Mouse (Mus musculus) hindbrain, embryonic 16.5 days (tissue): Measurements from ENCODE around the gene Recql5. TPM values are rescaled to one million over a fixed set of nuclear protein-coding genes. Genes with fewer than 3 reads are reported as not detected.

Experiments used
- ATAC-seq: fragments of 200-750 bp; cut with Nextera tagmentation; 2 replicates; pipeline ENCODE4 v1.8.0; 2017; ENCODE audit warnings: moderate TSS enrichment, moderate library complexity
- H3K27ac ChIP-seq: fragments of 300-500 bp; sonication (generic); 2 replicates; pipeline ENCODE4 v1.5.1; 2014; ENCODE audit warnings: low read depth, mild to moderate bottlenecking, control low read depth, low read length, moderate library complexity
- H3K27me3 ChIP-seq: fragments of 300-500 bp; sonication (generic); replicated peaks from 2 replicates; pipeline ENCODE4 v1.6.1; 2014; ENCODE audit warnings: low read length; ENCODE audit not compliant: control insufficient read depth, insufficient read depth
- H3K36me3 ChIP-seq: fragments of 300-500 bp; sonication (generic); 2 replicates; pipeline ENCODE4 v1.6.1; 2014; ENCODE audit warnings: mild to moderate bottlenecking, low read length, moderate library complexity, mixed read lengths; ENCODE audit not compliant: control insufficient read depth, insufficient read depth
- H3K4me1 ChIP-seq: fragments of 300-500 bp; sonication (generic); 2 replicates; pipeline ENCODE4 v1.6.1; 2014; ENCODE audit warnings: low read depth, low read length; ENCODE audit not compliant: control insufficient read depth, insufficient read depth
- H3K4me2 ChIP-seq: fragments of 300-500 bp; sonication (generic); 2 replicates; pipeline ENCODE4 v1.6.1; 2014; ENCODE audit warnings: mild to moderate bottlenecking, low read length, control low read depth, moderate library complexity
- H3K4me3 ChIP-seq: fragments of 300-500 bp; sonication (generic); 2 replicates; pipeline ENCODE4 v1.5.1; 2014; ENCODE audit warnings: mild to moderate bottlenecking, low read length, control low read depth, moderate library complexity
- H3K9ac ChIP-seq: fragments of 300-500 bp; sonication (generic); 2 replicates; pipeline ENCODE4 v1.6.1; 2014; ENCODE audit warnings: low read depth, mild to moderate bottlenecking, control low read depth, low read length, moderate library complexity
- H3K9me3 ChIP-seq: fragments of 300-500 bp; sonication (generic); 2 replicates; pipeline ENCODE4 v1.6.1; 2014; ENCODE audit warnings: mild to moderate bottlenecking, low read length, moderate library complexity; ENCODE audit not compliant: control insufficient read depth
- WGBS: fragments of 180-500 bp; shearing (Covaris S2); extraction: QIAGEN DNeasy Blood & Tissue Kit; methylation state at CpG from one replicate; pipeline ENCODE4 v1.1.7; 2014; 5-methylcytosine and 5-hydroxymethylcytosine counted together
- polyA plus RNA-seq: library from polyadenylated mRNA; unstranded; fragments of >200 nt; fragmentation: Nextera tagmentation; extraction: Ambion mirVana; gene quantifications from 2 replicates; pipeline ENCODE4 v1.2.1, GENCODE M21; 2015

Recql5 gene
- polyA plus RNA-seq, 1 experiment from 2014 or later: 21.3 TPM

DNA sequence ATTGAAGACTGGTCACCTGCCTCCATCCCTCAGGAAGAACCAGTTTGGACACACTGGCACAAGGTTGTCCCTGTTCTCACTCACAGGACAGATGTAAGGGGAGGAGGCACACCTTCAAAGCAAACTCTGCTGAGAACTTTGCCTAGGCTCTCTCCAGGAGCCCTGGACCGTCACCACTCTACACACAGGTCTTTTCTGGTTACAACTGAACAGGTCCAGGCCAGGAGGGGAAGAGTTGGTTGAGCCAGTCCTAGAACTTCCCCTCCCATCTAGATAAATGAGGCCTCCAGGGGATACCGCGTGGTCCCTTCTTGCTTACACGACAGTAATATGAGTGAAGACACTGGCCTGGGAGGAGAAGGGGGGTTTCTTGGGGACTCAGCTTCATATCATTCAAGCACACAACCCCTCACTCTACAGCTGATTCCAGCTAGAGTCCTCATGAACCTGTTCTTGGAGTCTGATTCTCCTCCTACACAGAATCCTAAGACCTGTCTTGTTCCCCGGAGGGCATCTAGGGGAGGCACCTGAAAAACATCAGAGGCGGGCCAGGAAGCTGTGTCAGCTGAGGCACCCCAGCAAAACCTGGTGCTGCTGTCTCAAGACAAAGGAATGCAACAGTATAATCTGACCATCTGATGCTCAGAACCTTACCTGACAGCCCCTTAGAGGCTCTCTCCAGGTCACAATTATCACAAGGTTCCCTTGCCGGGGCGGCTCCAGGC is 28.9 kb downstream of the Recql5 start:
- Histone ChIP-seq H3K36me3 (no peaks in the 10 kb centered on the region), H3K9ac (no peak overlapping the region), H3K4me1 (peaks cover 4% of the 10 kb centered on the region; the same call in 1 of the 2 replicates), H3K4me2 (no peak overlapping the region), H3K4me3 (no peak overlapping the region), H3K27ac (no peak overlapping the region), H3K9me3 (no peaks in the 10 kb centered on the region), H3K27me3 (no peaks in the 10 kb centered on the region)
- 84% methylated on average over 8 of the region's 8 CpGs for WGBS
- ATAC-seq: no peak

DNA sequence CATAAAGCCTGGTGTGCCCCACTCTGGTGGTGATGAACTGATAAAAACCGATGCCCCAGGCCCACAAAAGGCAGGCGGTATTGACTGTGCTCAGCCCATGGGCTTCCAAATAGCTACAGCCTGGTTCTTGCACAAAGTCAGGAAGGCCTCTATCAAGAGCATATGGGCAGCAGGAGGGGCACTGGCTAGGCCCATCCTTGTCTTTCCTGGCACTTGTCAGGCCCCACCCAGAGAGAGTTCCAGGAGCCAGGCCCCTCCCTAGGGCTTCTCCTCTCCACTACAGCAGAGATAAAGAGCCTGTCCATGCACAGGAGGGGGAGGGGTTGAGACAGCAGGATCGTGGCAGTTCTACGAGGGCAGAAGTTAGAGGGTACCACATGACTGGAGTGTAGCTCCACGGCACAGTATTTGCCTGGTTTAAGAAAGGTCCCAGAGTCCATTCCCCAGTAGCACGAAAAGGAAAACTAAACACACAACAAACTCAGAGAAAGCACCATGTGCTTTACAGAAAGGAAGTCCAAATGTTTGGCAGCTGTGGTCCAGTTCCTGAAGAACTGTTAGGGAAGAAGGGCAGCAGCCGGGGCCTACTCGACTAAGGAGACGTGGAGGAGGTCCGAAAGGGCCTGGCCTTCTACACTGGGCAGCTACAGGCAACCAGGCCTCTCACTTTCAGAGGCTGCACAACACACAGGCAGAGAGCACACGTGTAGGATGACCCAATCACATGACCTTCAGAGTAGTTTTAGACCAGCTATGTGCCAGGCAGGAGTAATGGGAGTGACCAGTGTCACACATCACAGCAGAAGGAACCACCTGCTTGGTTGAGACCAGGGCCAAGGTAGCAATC is 29.7 kb downstream of the Recql5 start:
- no peaks in the 10 kb centered on the region for H3K36me3 ChIP-seq
- WGBS: 77% methylated on average over 11 of the region's 11 CpGs
- H3K4me1 ChIP-seq: peaks cover 4% of the 10 kb centered on the region; the same call in 1 of the 2 replicates
- no peaks in the 10 kb centered on the region for H3K9me3 ChIP-seq
- no peak overlapping the region for H3K27ac ChIP-seq
- H3K4me2 ChIP-seq: no peak overlapping the region
- H3K9ac ChIP-seq: no peak overlapping the region
- no peak overlapping the region for H3K4me3 ChIP-seq
- ATAC-seq: no peak
- no peaks in the 10 kb centered on the region for H3K27me3 ChIP-seq

DNA sequence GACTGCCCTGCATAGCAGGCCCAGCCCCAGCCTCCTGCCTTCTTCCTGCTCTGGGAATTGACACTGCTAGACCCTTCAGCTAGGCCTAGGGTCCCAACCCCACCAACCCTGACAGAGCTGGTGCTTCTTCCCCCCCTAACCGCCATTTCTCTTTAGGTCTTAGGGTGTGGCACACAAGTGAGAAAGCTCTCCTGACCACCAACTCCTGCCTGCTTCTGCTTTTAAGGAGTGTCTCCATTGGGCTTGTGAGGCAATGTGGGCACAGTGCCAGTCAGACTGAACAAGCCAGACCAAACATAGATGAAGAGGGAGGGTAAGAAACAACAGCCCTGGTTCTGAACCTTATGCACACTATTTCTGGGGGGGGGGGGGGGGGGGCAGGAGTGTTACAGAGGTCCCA is 30.4 kb downstream of the Recql5 start:
- Histone ChIP-seq H3K4me3 (no peak overlapping the region), H3K27ac (no peak overlapping the region), H3K36me3 (no peaks in the 10 kb centered on the region), H3K4me2 (no peak overlapping the region), H3K9ac (no peak overlapping the region; the same call in 1 of the 2 replicates), H3K4me1 (peaks cover 4% of the 10 kb centered on the region; the same call in 1 of the 2 replicates), H3K9me3 (no peaks in the 10 kb centered on the region), H3K27me3 (no peaks in the 10 kb centered on the region)
- no peak for ATAC-seq
- WGBS: 69% methylated on average over 1 of the region's 1 CpGs

DNA sequence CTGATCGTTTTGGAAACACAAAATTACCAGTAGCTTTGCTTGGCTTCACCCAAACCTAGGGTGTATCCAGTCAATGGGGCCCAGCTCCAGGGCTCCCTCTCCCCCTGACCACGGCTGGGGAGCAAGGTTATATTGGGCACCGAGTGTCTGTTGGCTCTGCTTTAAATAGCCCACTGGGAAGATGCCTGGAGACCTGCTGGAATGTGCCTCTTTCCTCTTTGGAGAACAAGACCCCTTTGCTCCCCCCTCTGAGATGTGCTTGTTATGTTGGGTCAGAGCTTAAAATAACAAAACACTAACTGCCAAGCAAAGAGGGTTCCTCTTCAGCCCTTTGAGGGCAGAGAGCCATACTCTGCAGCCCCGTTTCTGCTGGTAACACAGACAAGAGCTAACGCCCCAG is 31.1 kb downstream of the Recql5 start:
- Histone ChIP-seq H3K27ac (no peak overlapping the region), H3K9me3 (no peaks in the 10 kb centered on the region), H3K27me3 (no peaks in the 10 kb centered on the region), H3K4me1 (peaks cover 4% of the 10 kb centered on the region; the same call in 1 of the 2 replicates), H3K36me3 (no peaks in the 10 kb centered on the region), H3K4me2 (no peak overlapping the region), H3K4me3 (no peak overlapping the region), H3K9ac (no peak overlapping the region)
- no peak for ATAC-seq
- WGBS: 82% methylated on average over 5 of the region's 5 CpGs

DNA sequence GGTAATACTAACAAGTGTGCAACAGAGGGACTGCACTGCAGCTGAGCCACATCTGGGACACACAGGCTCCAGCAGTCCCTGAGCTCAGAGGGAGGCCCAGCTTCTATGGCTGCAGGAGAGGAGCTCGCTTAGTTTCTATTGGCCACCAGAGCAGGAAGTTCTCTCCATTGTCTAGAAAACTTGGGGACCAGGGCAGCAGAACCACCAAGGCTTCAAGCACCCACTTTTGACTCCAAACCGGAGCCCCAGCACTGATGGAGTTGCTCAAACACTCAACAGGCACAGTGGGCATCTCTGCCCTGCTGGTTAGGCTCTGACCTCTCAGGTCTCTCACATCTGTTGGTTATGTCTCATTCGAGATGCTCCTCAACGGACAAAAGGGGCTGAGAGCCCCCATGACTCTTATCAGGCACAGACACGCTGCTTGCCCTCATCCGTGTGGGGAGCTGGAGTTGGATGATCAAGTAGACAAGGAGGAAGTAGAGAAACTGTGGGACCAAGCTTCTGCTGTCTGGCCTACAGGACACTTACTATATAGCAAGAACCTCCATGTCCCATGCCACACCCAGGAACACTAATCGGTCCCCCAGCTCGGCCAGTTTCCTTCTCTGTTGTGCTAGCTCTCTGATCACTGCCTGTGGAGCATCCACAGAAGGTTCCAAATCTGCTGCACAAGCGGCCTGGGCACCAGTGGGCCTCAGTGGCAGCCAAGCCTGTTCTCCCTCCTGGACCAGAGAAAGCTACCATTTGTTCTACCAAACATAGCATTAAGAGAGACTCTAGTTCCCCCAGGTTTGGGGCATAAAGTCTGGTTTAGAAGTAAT is 31.7 kb downstream of the Recql5 start:
- no peak overlapping the region for H3K4me2 ChIP-seq
- 91% methylated on average over 9 of the region's 9 CpGs for WGBS
- ATAC-seq: no peak
- H3K4me3 ChIP-seq: no peak overlapping the region
- no peak overlapping the region for H3K27ac ChIP-seq
- H3K27me3 ChIP-seq: no peaks in the 10 kb centered on the region
- H3K9me3 ChIP-seq: no peaks in the 10 kb centered on the region
- no peak overlapping the region for H3K9ac ChIP-seq
- H3K36me3 ChIP-seq: 0 out of 2 replicates have a peak, but pooled peaks cover 3% of the 10 kb centered on the region
- peaks cover 4% of the 10 kb centered on the region; the same call in 1 of the 2 replicates for H3K4me1 ChIP-seq

DNA sequence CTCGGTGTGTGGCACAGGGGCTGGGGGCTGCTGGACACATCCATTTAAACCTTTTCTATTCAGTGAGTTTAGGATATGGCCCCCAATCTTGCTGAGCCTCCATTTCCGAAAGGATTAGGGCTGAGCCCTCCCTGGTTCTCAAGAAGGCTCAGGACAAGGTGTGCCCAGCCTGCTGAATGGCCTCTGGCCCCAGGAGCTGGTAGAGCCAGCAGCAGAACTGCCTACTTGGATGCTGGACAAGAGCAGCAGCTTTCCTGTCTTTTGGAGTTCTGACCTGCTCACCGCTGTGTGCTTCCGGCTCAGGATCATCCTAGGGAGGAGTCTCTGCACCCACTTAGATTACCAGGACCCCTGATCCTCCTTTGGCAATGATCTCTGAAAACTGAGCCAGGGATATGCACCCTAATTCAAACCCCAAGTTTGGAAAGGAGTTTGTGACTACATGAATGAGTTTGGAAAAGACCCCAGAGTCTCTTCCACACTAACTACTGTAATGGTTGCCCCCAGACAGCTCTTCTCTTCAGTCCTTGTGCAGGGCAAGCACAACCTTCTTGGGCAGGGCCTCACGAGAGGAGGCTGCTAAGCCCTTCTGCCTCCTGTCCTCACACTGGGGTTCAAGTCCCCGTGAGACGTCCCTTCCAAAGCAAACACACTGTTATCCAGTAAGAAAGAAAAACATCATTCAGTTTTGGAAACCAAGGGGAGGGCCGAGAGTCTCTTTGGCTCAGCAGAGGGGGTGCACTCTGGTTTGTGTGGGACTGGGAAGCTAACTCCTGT is 32.5 kb downstream of the Recql5 start:
- Histone ChIP-seq H3K4me2 (0 out of 2 replicates have a peak overlapping the region, but pooled peaks have one; percentile 4), H3K4me3 (no peak overlapping the region), H3K27me3 (no peaks in the 10 kb centered on the region), H3K9me3 (no peaks in the 10 kb centered on the region), H3K27ac (no peak overlapping the region), H3K9ac (no peak overlapping the region), H3K36me3 (0 out of 2 replicates have a peak, but pooled peaks cover 3% of the 10 kb centered on the region), H3K4me1 (peaks cover 4% of the 10 kb centered on the region; the same call in 1 of the 2 replicates)
- 81% methylated on average over 8 of the region's 8 CpGs for WGBS
- ATAC-seq: no peak

DNA sequence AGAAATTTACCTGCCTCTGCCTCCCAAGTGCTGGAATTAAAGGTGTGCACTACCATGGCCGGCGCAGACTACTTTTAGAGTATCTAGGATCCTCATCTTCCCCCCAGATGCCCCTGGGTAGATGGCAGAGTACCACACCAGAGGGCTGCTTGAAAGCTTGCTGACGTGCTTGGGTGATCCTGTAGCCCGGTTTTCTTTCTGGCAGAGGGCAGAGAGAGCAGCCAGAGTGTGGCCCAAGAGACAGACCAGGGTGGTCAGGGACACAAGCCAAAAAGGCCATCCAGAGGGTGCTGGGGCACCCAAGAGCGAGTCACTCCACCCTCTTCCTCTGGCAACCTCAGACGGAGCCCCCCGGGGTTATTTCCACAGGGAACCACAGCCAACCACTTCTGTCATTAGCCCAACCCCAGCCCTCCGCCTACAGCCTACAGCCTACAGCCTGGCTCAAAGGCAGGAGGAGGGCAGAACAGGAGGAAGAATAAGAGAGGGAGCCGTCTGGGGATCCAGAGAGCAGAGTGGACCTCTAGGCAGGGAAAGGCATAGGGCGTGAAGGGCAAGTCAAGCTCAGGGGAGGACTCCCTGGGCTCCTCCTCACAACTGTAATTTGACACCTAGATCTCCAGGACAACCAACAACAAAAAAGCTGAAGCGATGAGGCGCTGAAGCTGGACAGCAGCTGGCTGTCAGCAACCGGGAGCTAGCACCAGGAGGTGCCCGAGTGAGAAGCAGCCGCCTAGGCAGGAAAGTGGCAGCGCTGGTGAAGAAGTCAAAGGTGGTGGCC is 33.6 kb downstream of the Recql5 start, which contains the start of gene Smim5:
Smim5 (plus strand) TSS at position 481 of the 781 bp plus-strand sequence.
- WGBS: 32% methylated on average over 16 of the region's 16 CpGs
- H3K4me1 ChIP-seq: peaks cover 4% of the 10 kb centered on the region; the same call in 1 of the 2 replicates
- no peak within 1 kb of the TSS for H3K9ac ChIP-seq
- no peaks in the 10 kb centered on the region for H3K27me3 ChIP-seq
- H3K9me3 ChIP-seq: no peaks in the 10 kb centered on the region
- H3K4me2 ChIP-seq: peak within 1 kb of the TSS; percentile 15; the same call in 1 of the 2 replicates
- H3K4me3 ChIP-seq: no peak within 1 kb of the TSS
- H3K36me3 ChIP-seq: peaks cover 6% of the 10 kb centered on the region; the same call in 1 of the 2 replicates
- no peak within 1 kb of the TSS for H3K27ac ChIP-seq
- ATAC-seq: no peak
